8 mouse cellular contexts compared by ENCODE assay signal in the genomic region with DNA sequence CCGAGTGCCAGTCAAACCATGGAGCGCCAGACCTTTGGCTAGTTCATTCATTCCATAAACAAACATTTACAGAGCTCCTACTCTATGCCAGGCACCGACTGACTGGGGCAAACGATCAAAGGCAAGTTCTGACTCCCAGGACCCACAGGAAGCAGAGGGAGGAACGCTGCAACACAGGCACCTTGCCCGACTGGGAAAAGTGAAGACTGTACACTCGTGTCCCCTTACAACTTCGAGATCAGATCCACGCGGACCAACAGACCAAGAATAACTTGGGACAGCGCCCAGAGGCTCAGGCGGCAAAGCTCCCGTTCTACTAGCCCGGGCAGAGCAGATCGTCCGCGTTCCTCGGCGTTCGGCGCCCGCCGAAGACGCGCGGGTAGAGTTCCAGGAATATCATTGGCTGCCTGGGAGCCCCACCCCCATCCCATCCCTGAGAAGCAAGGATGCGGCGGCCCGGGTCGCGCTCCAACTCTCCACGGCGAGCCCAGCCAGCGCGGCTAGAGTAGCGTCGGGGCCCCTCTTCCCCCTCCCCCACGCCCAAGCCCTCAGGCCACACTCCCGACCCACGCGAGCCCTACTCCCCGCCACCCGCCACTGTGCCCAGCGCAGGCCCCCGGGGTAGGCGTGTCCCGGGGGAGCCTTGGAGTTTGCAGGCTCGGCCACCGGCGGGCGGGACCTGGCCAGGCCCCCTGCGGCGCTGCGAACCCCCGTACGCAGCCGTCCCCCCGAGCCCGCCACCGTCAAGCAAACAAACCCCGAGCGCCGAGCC. TPM values are rescaled to one million over a fixed set of nuclear protein-coding genes. Genes with fewer than 3 reads are reported as not detected.
DNase-seq lines count a peak whose midpoint lies in the region; ATAC-seq and TF ChIP-seq lines count a peak whose summit lies in the region.

No protein-coding gene starts in this region.

- no peaks in the 10 kb centered on the region; the same call in 1 of the 2 replicates for H3K36me3 ChIP-seq in embryonic facial prominence, embryonic 10.5 days (replicated peaks)
- H3K36me3 ChIP-seq in intestine, postnatal 0 days (ENCODE audit: control insufficient read depth, insufficient read depth), result no peaks in the 10 kb centered on the region
- H3K36me3 ChIP-seq in liver, embryonic 11.5 days (ENCODE audit: control insufficient read depth, insufficient read depth, low read length), result no peaks in the 10 kb centered on the region
- H3K36me3 ChIP-seq in myocyte (ENCODE audit: control insufficient read depth, insufficient read depth), result no peaks in the 10 kb centered on the region

- no peak for TF ChIP-seq POLR2A in myocyte (IDR thresholded peaks at IDR 0.05; ENCODE audit: insufficient read length, low read depth)

- no peak for TF ChIP-seq CTCF in intestine, postnatal 0 days (IDR thresholded peaks at IDR 0.05; ENCODE audit: low read depth)

- H3K4me2 ChIP-seq in intestine, postnatal 0 days (replicated peaks; ENCODE audit: low read depth), result peak overlapping the region; percentile 96
- H3K4me2 ChIP-seq in liver, embryonic 11.5 days, result peak overlapping the region; percentile 96
- H3K4me2 ChIP-seq in myocyte (ENCODE audit: low read depth), result peak overlapping the region; percentile 75

- no peak overlapping the region for H3ac ChIP-seq in myocyte (ENCODE audit: control insufficient read depth, insufficient read length)

- peaks cover 43% of the 10 kb centered on the region for H3K4me1 ChIP-seq in embryonic facial prominence, embryonic 10.5 days
- 0 out of 2 replicates have a peak, but pooled peaks cover 4% of the 10 kb centered on the region for H3K4me1 ChIP-seq in intestine, postnatal 0 days (replicated peaks; ENCODE audit: control insufficient read depth, insufficient read depth, low read length)
- H3K4me1 ChIP-seq in liver, embryonic 11.5 days (replicated peaks; ENCODE audit: control insufficient read depth, insufficient read depth, low read length), result peaks cover 7% of the 10 kb centered on the region; the same call in 1 of the 2 replicates

- peak overlapping the region; percentile 89 for H3K4me3 ChIP-seq in embryonic facial prominence, embryonic 10.5 days
- peak overlapping the region; percentile 82 for H3K4me3 ChIP-seq in intestine, postnatal 0 days (ENCODE audit: low read depth, low read length)
- H3K4me3 ChIP-seq in liver, embryonic 11.5 days (ENCODE audit: low read depth, low read length), result peak overlapping the region; percentile 88
- H3K4me3 ChIP-seq in myocyte, result no peak overlapping the region

- peak overlapping the region; percentile 63 for H3K9ac ChIP-seq in intestine, postnatal 0 days (ENCODE audit: low read depth, low read length)
- peak overlapping the region; percentile 69 for H3K9ac ChIP-seq in liver, embryonic 11.5 days (ENCODE audit: low read depth, low read length)

- peak overlapping the region; percentile 85 for H3K27ac ChIP-seq in embryonic facial prominence, embryonic 10.5 days (replicated peaks)
- H3K27ac ChIP-seq in intestine, postnatal 0 days (ENCODE audit: low read depth, low read length), result peak overlapping the region; percentile 86
- no peak overlapping the region for H3K27ac ChIP-seq in liver, embryonic 11.5 days (ENCODE audit: low read depth, low read length)

- ATAC-seq in intestine, postnatal 0 days, result peak; percentile 41
- ATAC-seq in liver, embryonic 11.5 days (replicated peaks; ENCODE audit: low FRiP score), result peak; percentile 72

- H3K27me3 ChIP-seq in embryonic facial prominence, embryonic 10.5 days (replicated peaks; ENCODE audit: low read depth, poor library complexity, severe bottlenecking), result peaks cover 28% of the 10 kb centered on the region
- H3K27me3 ChIP-seq in intestine, postnatal 0 days (replicated peaks; ENCODE audit: control insufficient read depth, insufficient read depth, low read length), result no peaks in the 10 kb centered on the region
- H3K27me3 ChIP-seq in liver, embryonic 11.5 days (replicated peaks; ENCODE audit: control insufficient read depth, insufficient read depth, low read length), result peaks cover 9% of the 10 kb centered on the region; the same call in 1 of the 2 replicates
- peaks cover 21% of the 10 kb centered on the region for H3K27me3 ChIP-seq in myocyte (ENCODE audit: control insufficient read depth, insufficient read depth, insufficient read length)

- DNase-seq in CD4-positive, CD25-positive, alpha-beta regulatory T cell, adult 2 months (ENCODE audit: low read depth, low spot score), result peak; percentile 47
- DNase-seq in adrenal gland, adult 8-10 months, result peak; percentile 66
- peak; percentile 90 for DNase-seq in embryonic facial prominence, embryonic 10.5 days (ENCODE audit: low spot score)
- DNase-seq in heart, adult 11 months, result peak; percentile 98
- peak; percentile 76 for DNase-seq in liver, embryonic 11.5 days (ENCODE audit: low spot score)
- peak; percentile 51 for DNase-seq in thymus, postnatal 0 days (ENCODE audit: low spot score)

- no peaks in the 10 kb centered on the region for H3K9me3 ChIP-seq in embryonic facial prominence, embryonic 10.5 days
- H3K9me3 ChIP-seq in intestine, postnatal 0 days (ENCODE audit: control insufficient read depth), result no peaks in the 10 kb centered on the region
- H3K9me3 ChIP-seq in liver, embryonic 11.5 days (ENCODE audit: control insufficient read depth, low read length), result no peaks in the 10 kb centered on the region

- under 1% methylated on average over 63 of the region's 63 CpGs for WGBS in embryonic facial prominence, embryonic 10.5 days
- WGBS in intestine, postnatal 0 days, result under 1% methylated on average over 63 of the region's 63 CpGs
- under 1% methylated on average over 62 of the region's 63 CpGs for WGBS in liver, embryonic 11.5 days

- no peaks in the 10 kb centered on the region for H3K79me2 ChIP-seq in myocyte (ENCODE audit: control insufficient read depth, insufficient read depth)

TF ChIP-seq in myocyte, 11 proteins besides CTCF, POLR2A, EP300 and RAD21:
- TF ChIP-seq REST (IDR thresholded peaks at IDR 0.05; ENCODE audit: insufficient read depth, insufficient read length) (no peak), POLR2AphosphoS2 (IDR thresholded peaks at IDR 0.05; ENCODE audit: insufficient read length, low read depth) (no peak), MAX (IDR thresholded peaks at IDR 0.05; ENCODE audit: low read depth) (no peak), MYOG (IDR thresholded peaks at IDR 0.05; ENCODE audit: control insufficient read depth in 1 of 3, insufficient read depth in 1 of 3, insufficient read length in 2 of 3, low read depth in 2 of 3) (no peak), E2F4 (IDR thresholded peaks at IDR 0.05; ENCODE audit: insufficient read depth) (no peak), CEBPB (IDR thresholded peaks at IDR 0.05; ENCODE audit: insufficient read depth, poor library complexity, severe bottlenecking) (no peak), TCF12 (IDR thresholded peaks at IDR 0.05; ENCODE audit: insufficient read depth, poor library complexity, severe bottlenecking) (no peak), USF1 (IDR thresholded peaks at IDR 0.05; ENCODE audit: low read depth) (no peak), SRF (IDR thresholded peaks at IDR 0.05; ENCODE audit: control insufficient read depth, insufficient read length, low read depth) (no peak), TCF3 (IDR thresholded peaks at IDR 0.05; ENCODE audit: insufficient read length, low read depth) (no peak), MYOD1 (IDR thresholded peaks at IDR 0.05; ENCODE audit: control insufficient read depth in 1 of 3, insufficient read length in 2 of 3, low read depth in 2 of 3) (no peak)

RNA-seq across cellular contexts. Expression of a gene that starts 0.9 kb away (rescaled TPM):
- 10 to 100 TPM; 13.4 to 34.3 (median 26.8) TPM for total RNA-seq in adrenal gland, adult 8-10 months (2022)
- 14.9 and 17.0 TPM in 2 replicates for polyA plus RNA-seq in embryonic facial prominence, embryonic 10.5 days (2016; fragmentation: Nextera tagmentation; extraction: Ambion mirVana)
- polyA plus RNA-seq in intestine, postnatal 0 days (2015; fragmentation: Nextera tagmentation; extraction: Ambion mirVana), result 17.2 and 20.2 TPM in 2 replicates
- 4.9 and 7.9 TPM in 2 replicates for polyA plus RNA-seq in liver, embryonic 11.5 days (2014; fragmentation: Nextera tagmentation; extraction: Ambion mirVana)
- 2.6 TPM for polyA plus RNA-seq in myocyte (2012; fragmentation: generic; extraction: Trizol)
- polyA plus RNA-seq in thymus, postnatal 0 days (2015; fragmentation: Nextera tagmentation; extraction: Ambion mirVana), result 17.0 and 18.4 TPM in 2 replicates

RNA-seq across cellular contexts. Expression of a gene that starts 26.7 kb away (rescaled TPM):
- total RNA-seq in adrenal gland, adult 8-10 months (2022), result 100 to 1,000 TPM; 356 to 474 (median 418) TPM
- polyA plus RNA-seq in embryonic facial prominence, embryonic 10.5 days (2016; fragmentation: Nextera tagmentation; extraction: Ambion mirVana), result 818 and 844 TPM in 2 replicates
- 471 and 493 TPM in 2 replicates for polyA plus RNA-seq in intestine, postnatal 0 days (2015; fragmentation: Nextera tagmentation; extraction: Ambion mirVana)
- 1,069 and 1,113 TPM in 2 replicates for polyA plus RNA-seq in liver, embryonic 11.5 days (2014; fragmentation: Nextera tagmentation; extraction: Ambion mirVana)
- 1,874 TPM for polyA plus RNA-seq in myocyte (2012; fragmentation: generic; extraction: Trizol)
- polyA plus RNA-seq in thymus, postnatal 0 days (2015; fragmentation: Nextera tagmentation; extraction: Ambion mirVana), result 1,259 and 1,312 TPM in 2 replicates

Comparison
In these comparisons a context has a peak if more than half of its experiments do, and no peak if none do; other contexts are left out.
1. DNase-seq: peak in every context shown above with its lines; median percentile 98 in heart, adult 11 months; 90 in embryonic facial prominence, embryonic 10.5 days; 76 in liver, embryonic 11.5 days; 66 in adrenal gland, adult 8-10 months; 51 in thymus, postnatal 0 days; 47 in CD4-positive, CD25-positive, alpha-beta regulatory T cell, adult 2 months.